Mouse (Mus musculus): ENCODE data around the gene Sash3. TPM values are rescaled to one million over a fixed set of nuclear protein-coding genes. Genes with fewer than 3 reads are reported as not detected.

The Sash3 gene
- 0.71 and 0.72 TPM in 2 replicates for polyA plus RNA-seq (2015; fragmentation: Nextera tagmentation; extraction: Ambion mirVana)

DNA sequence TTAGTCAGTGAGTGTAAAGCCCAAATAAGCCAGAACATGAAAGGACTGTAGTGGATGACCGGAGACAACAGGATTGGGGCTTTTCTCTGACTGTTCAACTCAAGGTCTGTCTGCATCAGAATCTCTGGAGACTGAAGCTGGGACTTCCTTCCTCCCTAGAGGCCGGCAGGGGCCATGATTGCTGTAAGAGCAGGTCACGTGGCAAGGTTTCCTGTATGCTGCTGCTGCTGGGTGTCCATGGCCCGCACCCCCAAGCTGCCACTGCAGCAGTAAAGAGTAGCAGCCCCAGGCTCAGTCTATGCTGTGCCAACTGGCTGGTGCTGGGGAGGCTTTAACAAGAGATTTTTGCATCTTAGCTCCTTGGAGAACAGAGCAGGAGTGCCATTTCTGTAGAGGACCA is at the start of gene Sash3:
Sash3 (plus strand) TSS at position 175 of the 400 bp plus-strand sequence.
- no peaks in the 10 kb centered on the region for H3K27me3 ChIP-seq
- H3K27ac ChIP-seq, result no peak within 1 kb of the TSS
- no peak within 1 kb of the TSS for H3K4me3 ChIP-seq
- no peak for ATAC-seq
- no peaks in the 10 kb centered on the region for H3K9me3 ChIP-seq (replicated peaks)
- H3K4me2 ChIP-seq, result no peak within 1 kb of the TSS
- no peaks in the 10 kb centered on the region for H3K36me3 ChIP-seq (ENCODE audit: poor library complexity, severe bottlenecking)
- H3K9ac ChIP-seq, result no peak within 1 kb of the TSS
- no peaks in the 10 kb centered on the region for H3K4me1 ChIP-seq
- 93% methylated on average over 4 of the region's 4 CpGs for WGBS

GRCm38 (mm10) chrX:48096580-48096979 is 49.7 kb upstream of the Sash3 start:
- H3K4me3 ChIP-seq, result no peak overlapping the region
- no peak for ATAC-seq
- H3K4me2 ChIP-seq, result no peak overlapping the region
- no peaks in the 10 kb centered on the region for H3K27me3 ChIP-seq
- H3K36me3 ChIP-seq (ENCODE audit: poor library complexity, severe bottlenecking), result no peaks in the 10 kb centered on the region
- WGBS, result 81% methylated on average over 8 of the region's 8 CpGs
- H3K27ac ChIP-seq, result no peak overlapping the region
- no peaks in the 10 kb centered on the region for H3K4me1 ChIP-seq
- no peaks in the 10 kb centered on the region for H3K9me3 ChIP-seq (replicated peaks)
- no peak overlapping the region for H3K9ac ChIP-seq

DNA sequence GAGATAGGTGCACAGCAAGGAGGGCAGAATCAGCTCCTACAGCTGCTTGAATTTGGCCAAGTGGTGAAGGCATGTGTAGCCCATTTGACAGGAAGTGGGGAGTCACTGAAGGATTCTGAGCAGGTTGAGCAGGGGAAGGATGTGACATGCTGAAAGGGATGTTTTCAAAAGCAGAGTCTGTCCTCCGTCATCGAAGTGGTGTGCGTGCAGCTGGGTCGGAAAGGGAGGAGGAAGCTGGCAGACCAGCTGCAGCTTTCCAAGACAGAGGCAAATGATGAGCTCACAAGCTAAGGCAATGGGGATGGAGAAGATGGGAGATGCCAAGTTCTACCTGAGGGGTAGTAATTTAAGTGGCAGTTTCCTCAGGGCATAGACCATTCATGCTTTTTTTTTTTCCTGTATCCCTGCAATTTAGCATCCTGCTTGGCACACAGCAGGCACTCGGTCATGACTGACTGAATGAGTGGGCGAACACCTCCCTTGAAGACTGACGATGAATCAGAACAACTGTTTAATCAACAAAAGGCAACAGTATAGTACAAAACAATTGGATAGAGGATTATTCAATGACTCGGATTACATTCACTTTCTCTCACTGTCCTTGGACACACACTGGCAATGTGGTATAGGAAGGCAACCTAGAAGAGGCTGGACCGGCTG is 47.6 kb upstream of the Sash3 start:
- no peak overlapping the region for H3K4me3 ChIP-seq
- H3K4me2 ChIP-seq, result no peak overlapping the region
- H3K9ac ChIP-seq, result no peak overlapping the region
- H3K27me3 ChIP-seq, result no peaks in the 10 kb centered on the region
- H3K27ac ChIP-seq, result no peak overlapping the region
- H3K4me1 ChIP-seq, result no peaks in the 10 kb centered on the region
- 80% methylated on average over 9 of the region's 9 CpGs for WGBS
- H3K36me3 ChIP-seq (ENCODE audit: poor library complexity, severe bottlenecking), result no peaks in the 10 kb centered on the region
- no peaks in the 10 kb centered on the region for H3K9me3 ChIP-seq (replicated peaks)
- no peak for ATAC-seq

DNA sequence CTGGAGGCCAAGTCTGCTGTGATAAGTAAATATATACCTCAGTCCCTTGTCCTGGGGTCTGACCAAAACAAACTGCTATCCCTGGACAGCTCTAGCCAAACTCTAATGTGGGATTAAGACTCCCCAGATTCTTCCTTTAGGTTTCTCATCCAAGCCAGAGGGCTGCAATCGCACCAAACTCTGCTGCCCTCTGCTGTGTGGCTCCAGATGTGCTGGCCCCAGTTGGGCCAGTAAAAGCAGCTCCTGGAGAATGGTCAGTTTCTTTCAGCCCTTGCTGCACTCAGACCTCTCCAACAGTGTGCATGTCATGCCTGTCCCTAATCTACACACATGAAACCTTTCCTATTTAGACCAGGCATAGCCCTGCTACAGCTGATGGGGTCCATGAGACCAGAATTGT is 46.4 kb upstream of the Sash3 start:
- Histone ChIP-seq H3K4me3 (no peak overlapping the region), H3K4me2 (no peak overlapping the region), H3K9me3 (replicated peaks) (no peaks in the 10 kb centered on the region), H3K9ac (no peak overlapping the region), H3K27me3 (no peaks in the 10 kb centered on the region), H3K4me1 (no peaks in the 10 kb centered on the region), H3K27ac (no peak overlapping the region), H3K36me3 (ENCODE audit: poor library complexity, severe bottlenecking) (no peaks in the 10 kb centered on the region)
- no peak for ATAC-seq
- WGBS, result 14% methylated on average over 1 of the region's 1 CpGs

DNA sequence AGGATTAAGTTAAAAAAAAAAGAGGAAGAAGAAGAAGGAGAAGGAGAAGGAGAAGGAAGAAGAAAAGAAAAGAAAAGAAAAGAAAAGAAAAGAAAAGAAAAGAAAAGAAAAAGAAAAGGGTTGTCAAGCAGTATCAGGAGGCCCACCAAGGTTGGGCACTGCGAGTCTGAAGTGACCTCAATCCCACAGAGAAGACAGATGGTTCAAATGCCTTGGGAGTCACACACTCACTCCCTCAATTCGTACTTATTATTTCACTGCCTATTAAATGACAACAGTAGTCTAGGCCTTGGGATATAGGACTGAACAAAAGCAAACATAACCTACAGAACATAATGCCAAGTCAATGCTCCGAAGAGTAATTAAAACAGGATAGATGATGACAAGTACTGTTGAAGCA is 43.0 kb upstream of the Sash3 start:
- H3K27ac ChIP-seq, result no peak overlapping the region
- no peaks in the 10 kb centered on the region for H3K9me3 ChIP-seq (replicated peaks)
- no peak overlapping the region for H3K4me3 ChIP-seq
- H3K27me3 ChIP-seq, result no peaks in the 10 kb centered on the region
- H3K36me3 ChIP-seq (ENCODE audit: poor library complexity, severe bottlenecking), result no peaks in the 10 kb centered on the region
- H3K4me2 ChIP-seq, result no peak overlapping the region
- H3K4me1 ChIP-seq, result no peaks in the 10 kb centered on the region
- WGBS, result 79% methylated on average over 3 of the region's 3 CpGs
- no peak overlapping the region for H3K9ac ChIP-seq
- ATAC-seq, result no peak

DNA sequence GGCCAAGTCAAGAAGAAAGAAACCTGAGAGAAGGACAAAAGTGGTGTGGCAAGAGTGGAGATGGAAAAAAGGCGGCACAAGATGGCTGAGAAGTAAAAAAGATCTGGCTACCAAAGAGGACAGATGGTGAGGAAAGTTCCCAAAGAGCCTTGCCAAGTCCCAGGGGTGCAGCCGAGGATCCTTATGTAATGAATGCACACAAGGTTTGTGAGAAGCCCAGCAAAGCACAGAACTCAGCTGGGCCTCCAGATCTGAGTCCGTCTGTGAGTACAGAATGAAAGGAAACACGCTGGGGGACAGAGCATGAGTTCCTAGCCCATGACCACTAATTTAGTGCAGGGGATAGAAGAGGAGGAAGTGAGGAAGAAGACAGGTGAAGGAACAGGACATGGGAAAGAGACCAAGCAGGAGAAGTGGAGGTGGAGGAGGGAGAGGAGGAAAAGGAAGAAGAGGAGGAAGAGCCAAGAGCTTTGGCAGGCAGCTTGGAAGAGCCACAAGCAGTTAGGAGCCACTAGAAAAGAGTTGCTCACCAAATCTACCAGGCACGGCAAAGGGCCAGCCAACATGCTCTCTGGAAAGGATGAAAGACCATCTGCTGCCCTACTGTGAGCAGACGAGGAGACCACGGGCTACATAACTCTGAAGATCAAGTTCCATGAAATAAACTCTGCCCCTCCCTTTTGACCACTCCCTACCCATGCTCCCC is 41.3 kb upstream of the Sash3 start:
- WGBS, result 71% methylated on average over 7 of the region's 7 CpGs
- Histone ChIP-seq H3K9me3 (replicated peaks) (no peaks in the 10 kb centered on the region), H3K27me3 (no peaks in the 10 kb centered on the region), H3K9ac (no peak overlapping the region), H3K36me3 (ENCODE audit: poor library complexity, severe bottlenecking) (no peaks in the 10 kb centered on the region), H3K4me1 (no peaks in the 10 kb centered on the region), H3K27ac (no peak overlapping the region), H3K4me3 (no peak overlapping the region), H3K4me2 (no peak overlapping the region)
- ATAC-seq, result no peak

DNA sequence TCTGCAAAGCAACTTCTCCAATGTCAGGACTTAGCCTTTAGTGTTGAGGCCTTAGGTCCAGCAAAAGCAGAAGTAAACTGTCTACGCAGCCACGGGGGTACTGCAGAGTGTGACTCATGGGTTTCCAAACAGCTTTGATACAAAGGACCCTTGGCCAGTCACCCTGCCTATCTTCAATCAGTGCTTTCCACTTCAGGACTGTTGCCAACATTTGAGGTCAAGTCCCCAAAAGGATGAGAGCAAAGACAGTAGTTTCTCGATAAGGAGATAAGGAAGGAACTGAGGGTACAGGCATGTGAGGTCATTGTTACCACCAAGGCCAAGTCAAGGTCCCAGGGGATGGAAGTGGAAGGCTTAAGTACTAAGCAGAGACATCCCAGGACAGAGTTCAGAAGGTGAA is 40.0 kb upstream of the Sash3 start:
- Histone ChIP-seq H3K9me3 (replicated peaks) (no peaks in the 10 kb centered on the region), H3K4me1 (no peaks in the 10 kb centered on the region), H3K4me3 (no peak overlapping the region), H3K36me3 (ENCODE audit: poor library complexity, severe bottlenecking) (no peaks in the 10 kb centered on the region), H3K27me3 (no peaks in the 10 kb centered on the region), H3K27ac (no peak overlapping the region), H3K4me2 (no peak overlapping the region), H3K9ac (no peak overlapping the region)
- 86% methylated on average over 3 of the region's 3 CpGs for WGBS
- ATAC-seq, result no peak

DNA sequence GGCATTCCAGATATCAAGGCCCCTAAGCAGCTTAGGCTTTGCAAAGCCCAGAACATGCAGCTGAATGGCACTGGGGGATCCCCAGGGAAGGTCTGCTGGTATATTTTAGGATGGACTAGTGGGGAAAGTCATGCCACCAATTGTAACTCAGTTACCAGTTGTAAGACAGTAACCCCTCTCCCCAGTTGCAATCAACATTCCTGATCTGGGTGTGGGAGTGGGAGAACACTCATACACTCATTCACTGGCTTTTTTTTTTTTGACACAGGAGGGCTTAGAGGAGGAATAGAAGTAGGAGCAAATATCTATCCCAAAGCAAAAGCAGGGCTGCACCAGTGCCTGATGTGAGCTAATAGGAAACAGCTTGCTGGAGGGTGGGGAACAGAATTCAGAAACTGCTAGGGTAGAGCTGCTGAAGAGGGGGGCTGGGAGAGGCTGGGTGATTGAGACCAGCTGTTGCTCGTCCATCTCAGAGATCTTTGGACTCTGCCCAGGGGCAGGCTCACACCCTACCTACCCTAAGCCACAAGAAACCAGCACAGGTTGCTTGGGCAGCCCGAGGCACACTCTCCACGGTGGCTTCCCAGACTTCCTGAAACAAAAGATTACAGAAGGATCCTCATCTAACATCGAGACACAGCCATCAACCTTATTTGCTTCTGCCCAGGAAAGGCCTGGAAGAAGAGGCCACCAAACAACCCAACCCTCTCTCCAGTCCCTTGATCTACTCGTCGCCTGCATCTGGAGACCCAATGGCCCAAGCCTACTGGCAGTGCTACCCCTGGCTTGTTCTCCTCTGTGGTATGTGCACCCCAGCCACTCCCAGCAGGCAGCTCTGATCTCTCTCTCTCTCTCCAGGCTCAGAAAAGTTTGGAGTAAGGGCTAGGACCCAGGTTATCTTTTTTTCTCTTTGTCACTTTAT is 37.6 kb upstream of the Sash3 start, which contains the start of gene Xpnpep2:
Xpnpep2 (plus strand) TSS at position 332 of the 922 bp plus-strand sequence.
- no peaks in the 10 kb centered on the region for H3K27me3 ChIP-seq
- H3K4me3 ChIP-seq, result no peak within 1 kb of the TSS
- H3K4me2 ChIP-seq, result no peak within 1 kb of the TSS
- no peaks in the 10 kb centered on the region for H3K4me1 ChIP-seq
- no peaks in the 10 kb centered on the region for H3K36me3 ChIP-seq (ENCODE audit: poor library complexity, severe bottlenecking)
- no peak for ATAC-seq
- no peaks in the 10 kb centered on the region for H3K9me3 ChIP-seq (replicated peaks)
- no peak within 1 kb of the TSS for H3K27ac ChIP-seq
- H3K9ac ChIP-seq, result no peak within 1 kb of the TSS
- 73% methylated on average over 6 of the region's 6 CpGs for WGBS

DNA sequence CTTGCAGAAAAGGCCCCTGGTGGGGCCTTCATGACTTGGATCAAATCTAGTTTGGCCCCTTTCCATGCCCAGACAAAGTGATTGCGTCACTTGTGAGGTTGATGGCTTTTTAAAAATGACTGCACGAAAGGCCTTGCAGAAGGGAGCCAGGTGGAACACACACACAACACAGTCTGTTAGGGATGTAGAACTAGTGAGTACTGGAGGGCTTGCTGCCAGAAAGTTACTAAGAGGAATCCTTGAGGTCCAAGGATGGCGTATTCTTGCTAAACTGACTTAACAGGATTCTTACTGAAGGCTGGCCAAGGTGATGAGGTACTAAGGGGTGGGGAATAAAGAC is 37.0 kb upstream of the Sash3 start:
- H3K4me3 ChIP-seq, result no peak overlapping the region
- no peak overlapping the region for H3K9ac ChIP-seq
- no peaks in the 10 kb centered on the region for H3K36me3 ChIP-seq (ENCODE audit: poor library complexity, severe bottlenecking)
- no peaks in the 10 kb centered on the region for H3K9me3 ChIP-seq (replicated peaks)
- no peak overlapping the region for H3K4me2 ChIP-seq
- 85% methylated on average over 3 of the region's 3 CpGs for WGBS
- no peak for ATAC-seq
- H3K27ac ChIP-seq, result no peak overlapping the region
- H3K4me1 ChIP-seq, result no peaks in the 10 kb centered on the region
- H3K27me3 ChIP-seq, result no peaks in the 10 kb centered on the region

DNA sequence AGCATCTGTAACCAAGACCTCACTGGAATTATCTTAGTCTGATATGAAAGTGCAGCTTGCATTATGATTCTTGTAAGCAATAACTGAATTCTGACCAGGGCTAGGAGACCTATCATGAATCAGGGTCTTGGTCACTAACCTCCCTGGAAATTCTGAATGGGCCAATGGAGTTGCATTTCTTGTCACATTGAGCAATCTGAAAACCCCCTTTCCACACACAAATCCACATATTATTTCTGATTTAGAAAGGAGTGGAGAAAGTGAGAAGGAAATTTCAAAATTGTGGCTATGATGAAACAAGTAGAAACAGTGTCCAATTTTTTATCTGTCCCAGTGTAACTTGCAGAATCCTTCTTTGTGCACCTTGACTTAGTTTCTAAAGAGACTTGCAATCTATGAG is 26.9 kb upstream of the Sash3 start:
- Histone ChIP-seq H3K9me3 (replicated peaks) (no peaks in the 10 kb centered on the region), H3K27ac (no peak overlapping the region), H3K36me3 (ENCODE audit: poor library complexity, severe bottlenecking) (no peaks in the 10 kb centered on the region), H3K9ac (no peak overlapping the region), H3K27me3 (no peaks in the 10 kb centered on the region), H3K4me3 (no peak overlapping the region), H3K4me2 (no peak overlapping the region), H3K4me1 (no peaks in the 10 kb centered on the region)
- ATAC-seq, result no peak

GRCm38 (mm10) chrX:48124132-48125071 is 21.8 kb upstream of the Sash3 start:
- no peaks in the 10 kb centered on the region for H3K9me3 ChIP-seq (replicated peaks)
- H3K27ac ChIP-seq, result no peak overlapping the region
- no peaks in the 10 kb centered on the region for H3K27me3 ChIP-seq
- peak; percentile 38; the same call in 1 of the 2 replicates for ATAC-seq
- H3K9ac ChIP-seq, result no peak overlapping the region
- peak overlapping the region; percentile 30 for H3K4me2 ChIP-seq
- H3K36me3 ChIP-seq (ENCODE audit: poor library complexity, severe bottlenecking), result no peaks in the 10 kb centered on the region
- 36% methylated on average over 17 of the region's 17 CpGs for WGBS
- H3K4me3 ChIP-seq, result no peak overlapping the region
- no peaks in the 10 kb centered on the region for H3K4me1 ChIP-seq
